Mouse (Mus musculus) retina, adult 2 months (tissue): Measurements from ENCODE around the gene Rasgrp4.

ENCODE experiments used
- DNase-seq: peaks from one replicate; pipeline ENCODE4 v3.0.0-alpha.2; 2012; ENCODE audit warnings: low read depth, low spot score

The Rasgrp4 gene

DNA sequence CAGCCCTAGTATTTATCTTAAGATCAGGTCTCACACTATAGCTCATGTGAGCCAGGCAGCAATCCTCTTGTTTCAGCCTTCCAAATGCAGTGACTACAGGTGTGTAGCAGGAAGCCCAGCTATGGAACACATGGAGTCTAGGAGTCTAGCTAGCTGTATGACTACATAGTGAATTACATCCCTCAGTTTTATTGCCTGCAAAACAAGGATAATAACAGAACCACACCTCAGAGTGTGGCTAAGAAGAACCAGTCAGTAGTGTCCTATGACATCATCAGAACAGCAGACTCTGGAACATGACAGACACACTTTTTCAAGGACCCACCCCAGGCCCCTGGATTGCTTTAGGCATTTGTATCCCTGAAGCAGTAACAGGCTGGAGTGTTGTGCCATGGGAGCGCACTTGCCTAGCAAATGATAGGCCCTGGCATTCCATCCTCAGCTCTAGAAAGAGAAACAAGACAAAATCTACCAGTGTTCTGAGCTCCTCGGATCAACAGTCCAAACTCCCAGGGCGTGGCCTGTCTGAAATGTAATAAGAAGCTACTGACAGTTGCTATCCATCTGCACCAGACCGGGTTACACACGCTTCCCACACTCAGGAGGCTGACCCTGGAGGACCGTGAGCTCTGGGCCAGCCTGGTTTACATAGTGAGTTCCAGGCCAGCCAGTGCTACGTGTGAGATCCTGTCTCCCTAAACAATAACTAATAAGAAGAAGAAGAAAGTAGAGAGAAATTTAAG, 12.1 kb downstream of the Rasgrp4 start:
- no peak for DNase-seq

DNA sequence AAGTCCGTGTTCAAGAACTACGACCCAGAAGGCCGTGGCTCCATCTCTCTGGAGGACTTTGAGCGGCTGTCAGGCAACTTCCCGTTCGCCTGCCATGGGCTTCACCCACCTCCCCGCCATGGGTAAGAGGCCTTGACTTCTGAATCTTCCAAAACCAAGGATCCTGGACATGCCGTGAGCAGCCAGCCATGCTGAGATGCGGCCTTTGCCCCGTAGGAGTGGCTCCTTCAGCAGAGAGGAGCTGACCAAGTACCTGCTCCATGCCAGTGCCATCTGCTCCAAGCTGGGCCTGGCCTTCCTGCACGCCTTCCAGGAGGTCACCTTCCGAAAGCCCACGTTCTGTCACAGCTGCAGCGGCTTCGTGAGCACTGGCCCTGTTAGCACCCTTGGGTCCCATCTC, 14.1 kb downstream of the Rasgrp4 start:
- no peak for DNase-seq

DNA sequence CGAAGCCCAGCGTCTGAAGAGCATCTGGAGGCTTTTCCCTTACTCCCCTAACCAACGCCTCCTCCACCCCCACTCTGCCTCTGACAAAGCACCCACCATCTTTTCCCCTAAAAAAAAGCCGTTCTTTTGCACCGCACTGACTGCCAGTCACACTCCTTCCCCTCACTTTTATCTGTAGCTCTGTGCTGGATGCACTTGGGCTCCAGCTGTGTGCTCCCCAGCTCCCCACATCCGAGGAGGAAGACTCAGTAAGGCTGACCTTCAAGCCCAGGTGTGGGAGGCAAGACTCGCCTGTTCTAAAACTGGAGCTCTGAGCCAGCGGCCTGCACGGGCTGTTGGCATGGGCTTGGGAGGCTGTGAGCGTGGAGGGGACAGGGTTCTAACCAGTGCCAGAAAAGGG, 16.8 kb downstream of the Rasgrp4 start:
- DNase-seq: no peak

DNA sequence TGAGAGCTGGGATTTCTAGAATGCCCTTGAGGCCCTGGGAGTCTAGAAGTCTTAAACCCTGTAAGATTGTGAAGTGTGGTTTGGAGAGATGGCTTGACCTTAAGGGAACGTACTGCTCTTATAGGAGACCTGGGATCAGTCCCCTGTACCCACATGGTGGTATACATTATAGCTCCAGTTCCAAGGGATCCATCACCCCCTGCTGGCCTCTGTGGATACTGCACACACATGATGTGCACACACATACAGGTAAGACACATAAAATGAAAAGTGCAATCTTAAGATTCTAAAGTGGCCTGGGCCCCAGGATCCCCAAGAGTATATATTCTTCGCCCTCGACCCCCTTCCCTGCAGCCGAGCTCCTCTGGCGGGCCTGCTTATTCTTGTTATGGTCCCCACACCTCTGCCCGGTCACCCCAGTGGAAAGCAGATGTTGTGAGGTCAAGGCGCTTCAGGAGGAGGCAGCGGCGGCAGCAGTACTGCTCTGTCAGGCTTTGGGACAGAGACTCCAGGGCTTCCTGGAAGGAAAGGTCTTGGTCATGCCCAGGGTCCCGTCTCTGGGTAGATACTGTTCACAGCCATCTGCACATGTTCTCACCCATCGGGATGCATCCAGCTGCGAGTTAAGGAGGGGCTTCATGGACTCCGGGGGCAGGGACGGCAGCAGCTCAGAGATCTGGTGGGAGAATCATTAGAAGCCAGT, 19.5 kb downstream of the Rasgrp4 start:
- no peak for DNase-seq

DNA sequence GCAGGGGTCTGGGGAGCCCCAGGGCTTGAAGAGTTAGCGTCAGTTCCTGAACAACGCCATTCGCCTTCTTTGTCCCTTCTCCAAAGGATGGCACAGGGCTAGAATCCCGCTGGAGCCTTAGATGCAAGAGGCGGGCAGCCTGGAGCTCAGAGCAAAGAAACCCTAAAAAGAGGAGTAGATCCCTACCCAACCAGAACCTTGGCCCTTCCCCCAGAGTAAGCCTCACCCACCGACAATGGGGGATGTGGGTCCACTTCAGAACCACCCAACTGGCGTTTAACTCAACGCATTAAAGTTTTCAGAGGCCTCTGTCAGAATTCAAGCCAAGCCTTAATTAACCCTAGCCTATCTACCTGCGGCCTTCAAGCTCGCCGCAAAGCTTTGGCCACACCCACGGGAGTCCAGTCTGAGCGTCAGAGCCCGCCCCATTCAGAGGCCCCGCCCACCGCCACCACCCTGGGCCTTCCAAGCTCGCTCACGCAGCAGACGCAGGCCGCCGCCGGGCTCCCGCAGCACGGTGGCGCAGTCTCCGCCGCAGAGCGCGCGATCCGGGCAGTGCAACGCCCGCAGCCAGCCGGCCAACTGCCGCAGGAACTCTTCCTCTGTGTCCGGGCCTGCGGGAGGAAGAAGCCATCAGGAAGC, 20.7 kb downstream of the Rasgrp4 start:
- peak; percentile 68 for DNase-seq

DNA sequence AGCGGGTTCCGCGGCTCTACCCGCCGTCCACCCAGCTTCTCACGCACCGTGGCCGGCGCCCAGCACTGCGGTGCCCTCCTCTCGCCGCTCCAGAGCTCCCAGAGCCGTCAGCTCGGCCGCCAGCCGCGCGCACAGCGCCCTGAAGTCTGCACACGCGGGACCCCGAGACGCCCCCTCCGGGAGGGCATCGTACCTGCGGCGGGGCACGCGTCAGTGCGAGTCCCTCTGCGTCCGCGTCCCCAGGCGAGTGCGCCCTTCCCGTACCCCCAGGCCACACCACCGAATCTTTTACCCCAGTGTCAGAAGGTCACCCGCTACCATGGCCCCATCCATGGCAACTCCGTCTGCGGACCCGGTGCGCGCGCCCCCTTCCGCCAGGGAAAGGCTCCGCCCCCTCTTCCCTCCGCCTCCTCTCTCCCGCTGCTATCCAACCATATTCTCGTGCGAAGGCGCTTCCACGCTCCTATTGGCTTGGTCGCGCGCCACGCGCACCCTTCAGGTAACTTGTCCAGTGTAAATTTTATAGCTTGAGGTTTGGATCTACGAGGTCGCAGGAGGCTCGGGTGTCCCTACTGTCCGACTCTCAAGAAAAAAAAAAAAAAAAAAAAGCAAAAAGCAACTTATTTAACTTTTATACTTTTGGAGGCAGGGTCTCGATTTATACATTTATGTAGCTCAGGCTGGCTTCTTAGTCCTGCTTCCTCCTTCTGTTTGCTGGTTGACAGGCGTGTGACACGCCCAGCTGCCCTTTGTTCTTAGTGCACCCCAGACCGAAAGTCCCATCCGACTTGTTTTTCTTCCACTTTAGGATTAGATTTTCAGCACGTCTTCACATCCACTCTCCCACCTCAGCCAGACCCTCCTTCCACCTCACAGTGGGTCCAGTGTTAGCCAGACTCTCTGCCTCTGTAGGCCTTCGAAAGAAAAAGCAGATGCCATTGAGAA, 21.5 kb downstream of the Rasgrp4 start, which contains the start of gene Fam98c:
Fam98c (minus strand) TSS at position 397 of the 945 bp plus-strand sequence.
- peak; percentile 55 for DNase-seq

DNA sequence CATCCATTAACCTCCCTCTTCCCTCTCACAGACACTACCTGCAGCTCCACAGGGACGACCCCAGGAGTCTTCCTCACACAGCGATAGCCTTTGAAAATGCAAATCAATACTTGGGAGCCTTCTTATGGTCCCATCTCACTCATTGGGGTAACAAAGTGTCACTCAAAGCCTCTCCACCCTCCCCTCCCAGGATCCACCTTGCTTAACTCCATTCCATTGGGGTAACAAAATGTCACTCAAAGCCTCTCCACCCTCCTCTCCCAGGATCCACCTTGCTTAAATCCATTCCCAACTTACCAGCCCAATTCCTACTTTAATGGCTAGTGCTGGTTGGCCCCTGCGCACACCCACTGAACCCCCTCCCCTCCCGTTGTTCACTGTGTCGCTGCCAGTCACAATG, 23.6 kb downstream of the Rasgrp4 start:
- no peak for DNase-seq

DNA sequence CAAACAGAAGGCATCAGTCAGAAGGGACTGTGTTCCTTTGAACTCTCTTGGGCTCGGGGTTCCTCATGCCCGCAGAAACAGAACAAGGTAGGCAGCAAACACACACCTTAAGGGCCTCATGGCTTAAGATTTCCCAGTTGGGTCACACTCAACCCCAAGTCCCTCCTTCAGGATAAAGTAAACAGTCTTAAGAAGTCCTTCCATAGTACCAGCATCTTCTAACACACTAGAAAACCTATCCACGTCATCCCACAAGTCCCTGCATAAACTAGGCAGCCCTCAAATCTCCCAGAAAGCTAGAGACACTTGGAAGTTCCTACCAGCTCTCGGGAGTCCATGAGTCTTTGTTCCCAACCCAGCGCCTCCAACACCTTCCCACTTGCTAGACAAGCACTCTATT, 27.6 kb downstream of the Rasgrp4 start:
- no peak for DNase-seq

DNA sequence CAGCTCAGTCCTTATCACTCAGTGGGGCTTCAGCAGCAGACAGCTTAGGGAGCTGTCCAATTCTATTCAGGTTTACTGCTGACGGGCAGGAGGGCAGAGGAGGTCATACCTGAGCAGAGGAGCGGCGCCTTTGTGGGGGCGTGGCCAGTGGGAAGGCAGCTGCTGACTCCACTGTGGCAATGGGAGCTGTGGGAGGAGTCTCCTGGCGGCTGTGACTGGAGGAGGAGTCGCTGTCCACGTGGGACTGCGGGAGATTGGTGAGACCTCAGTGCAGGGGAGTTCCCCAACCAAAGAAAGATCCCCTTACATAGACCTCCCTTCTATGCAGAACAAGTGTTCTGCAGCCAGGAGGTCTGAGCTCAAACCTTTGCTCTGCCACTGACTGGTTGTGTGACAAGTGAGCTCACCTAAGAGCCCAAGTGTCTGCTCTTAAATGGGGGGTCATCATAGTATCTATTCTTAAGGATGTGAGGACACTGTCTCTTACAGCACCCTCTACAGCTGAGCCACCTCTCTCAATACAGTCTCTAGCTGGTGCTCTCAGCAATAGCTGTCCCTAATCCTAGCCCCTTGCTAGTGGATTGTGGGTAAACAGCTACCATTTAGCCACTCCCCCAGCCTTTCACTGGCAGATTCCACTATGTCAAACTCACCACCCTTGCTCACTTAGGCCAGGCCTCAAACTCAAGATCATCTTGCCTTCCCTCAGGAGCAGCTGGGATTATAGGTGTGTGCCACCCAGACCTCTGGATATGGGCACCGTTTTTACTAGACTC, 28.3 kb downstream of the Rasgrp4 start:
- DNase-seq: no peak

DNA sequence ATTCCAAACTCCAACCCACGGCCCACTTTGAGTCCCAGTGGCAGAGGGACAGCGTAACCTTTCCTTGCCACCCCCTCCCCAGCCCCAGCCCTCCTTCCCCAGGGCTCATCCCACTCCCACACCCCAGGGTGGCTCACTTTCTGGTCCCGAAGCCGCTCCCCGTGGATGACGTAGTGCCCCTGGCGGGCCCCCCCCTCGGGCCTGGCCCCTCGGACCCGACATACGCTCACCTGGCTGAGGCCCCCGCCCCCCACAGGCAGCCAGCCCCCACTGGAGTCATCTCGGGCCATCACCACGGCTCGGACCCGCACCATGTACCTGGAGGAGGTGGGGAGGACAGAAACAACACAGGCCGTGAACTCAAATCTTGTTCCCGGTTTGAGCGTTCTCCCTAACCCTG, 33.0 kb downstream of the Rasgrp4 start:
- no peak for DNase-seq

DNA sequence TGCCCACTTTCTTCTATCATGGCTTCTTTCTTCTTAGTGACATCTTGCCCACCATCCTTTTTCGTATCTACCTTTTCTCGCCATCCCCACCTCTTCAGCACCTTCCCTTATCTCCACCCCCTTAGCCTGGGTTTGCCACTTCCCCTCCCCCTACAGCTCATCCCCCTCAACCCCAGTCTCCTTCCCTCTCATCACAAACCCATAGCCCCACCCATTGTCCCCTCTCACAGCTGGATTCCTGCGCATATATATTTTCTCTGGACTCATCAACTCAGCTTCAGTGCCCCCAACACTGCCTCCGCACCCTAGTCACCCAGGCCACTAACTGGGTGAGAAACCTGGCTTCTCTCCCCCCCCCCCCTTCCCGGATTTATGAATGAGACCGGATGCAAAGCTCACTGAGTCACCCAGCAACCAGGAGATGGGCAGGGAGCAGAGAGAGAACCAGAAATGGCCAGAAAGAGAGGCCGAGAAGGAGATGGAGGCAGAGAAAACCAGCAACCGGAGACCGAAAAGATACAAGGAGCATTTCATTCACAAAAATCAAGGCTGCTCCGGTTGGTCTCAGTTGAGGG, 33.6 kb downstream of the Rasgrp4 start:
- DNase-seq: no peak

DNA sequence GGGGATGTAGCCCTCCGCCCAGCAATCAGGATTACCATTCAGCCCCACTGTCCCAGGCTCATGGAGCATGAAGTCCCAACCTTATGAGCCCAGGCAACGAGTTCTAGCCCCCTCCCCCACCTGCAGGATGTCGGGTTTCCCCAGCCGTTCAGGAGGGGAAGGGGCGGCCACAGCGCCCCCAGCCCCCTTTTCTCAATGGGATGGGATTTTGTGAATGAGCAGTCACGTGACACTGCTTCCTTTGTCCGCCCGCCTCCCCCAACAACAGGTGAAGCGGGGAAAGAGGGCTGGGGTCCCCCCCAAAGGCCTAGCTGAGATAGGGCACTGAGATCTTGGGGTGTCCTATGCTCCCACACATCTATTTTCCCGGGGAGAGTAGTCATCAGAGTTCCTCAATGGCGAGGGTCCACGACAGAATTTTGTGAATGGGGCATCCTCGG, 34.2 kb downstream of the Rasgrp4 start:
- DNase-seq: no peak

DNA sequence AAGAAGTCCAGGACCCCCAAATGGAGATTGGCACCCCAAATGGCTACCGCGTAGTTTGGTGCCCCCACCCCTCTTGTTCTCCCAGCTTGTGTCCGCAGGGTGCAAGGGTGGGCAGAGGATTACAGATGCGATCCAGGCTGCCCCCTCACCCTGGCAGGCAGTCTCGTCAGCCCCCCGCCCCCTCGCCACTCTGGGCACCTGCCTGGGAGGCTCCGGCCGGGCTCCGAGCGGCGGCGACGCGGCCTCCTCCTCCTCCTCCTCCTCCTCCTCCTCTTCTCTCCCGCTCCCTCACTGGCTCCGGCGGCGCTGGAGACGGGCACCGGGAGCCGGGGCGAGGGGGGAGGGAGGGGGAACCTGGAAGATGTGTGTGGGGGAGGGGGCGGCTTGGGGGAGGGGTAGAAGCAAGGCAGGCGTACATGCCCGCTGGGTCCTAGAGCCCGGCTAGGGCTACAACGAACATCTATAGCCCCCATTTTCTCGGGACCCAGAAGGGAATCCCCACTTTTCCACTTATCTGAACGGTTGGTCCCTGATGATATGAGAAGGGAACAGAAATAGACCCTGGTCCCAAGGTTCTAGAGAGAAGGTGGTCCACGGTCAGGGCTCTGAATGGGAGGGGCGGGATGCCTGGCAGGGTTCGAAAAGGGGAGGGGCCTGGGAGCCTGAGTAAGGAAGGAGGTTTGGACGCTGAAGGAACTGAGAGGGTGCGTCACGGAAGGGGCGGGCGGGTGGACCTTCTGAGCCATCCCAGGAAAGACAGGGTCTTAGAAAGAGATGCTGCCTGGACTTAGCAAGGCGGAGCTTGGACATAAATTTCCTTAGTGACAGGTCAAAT, 34.8 kb downstream of the Rasgrp4 start:
- no peak for DNase-seq

DNA sequence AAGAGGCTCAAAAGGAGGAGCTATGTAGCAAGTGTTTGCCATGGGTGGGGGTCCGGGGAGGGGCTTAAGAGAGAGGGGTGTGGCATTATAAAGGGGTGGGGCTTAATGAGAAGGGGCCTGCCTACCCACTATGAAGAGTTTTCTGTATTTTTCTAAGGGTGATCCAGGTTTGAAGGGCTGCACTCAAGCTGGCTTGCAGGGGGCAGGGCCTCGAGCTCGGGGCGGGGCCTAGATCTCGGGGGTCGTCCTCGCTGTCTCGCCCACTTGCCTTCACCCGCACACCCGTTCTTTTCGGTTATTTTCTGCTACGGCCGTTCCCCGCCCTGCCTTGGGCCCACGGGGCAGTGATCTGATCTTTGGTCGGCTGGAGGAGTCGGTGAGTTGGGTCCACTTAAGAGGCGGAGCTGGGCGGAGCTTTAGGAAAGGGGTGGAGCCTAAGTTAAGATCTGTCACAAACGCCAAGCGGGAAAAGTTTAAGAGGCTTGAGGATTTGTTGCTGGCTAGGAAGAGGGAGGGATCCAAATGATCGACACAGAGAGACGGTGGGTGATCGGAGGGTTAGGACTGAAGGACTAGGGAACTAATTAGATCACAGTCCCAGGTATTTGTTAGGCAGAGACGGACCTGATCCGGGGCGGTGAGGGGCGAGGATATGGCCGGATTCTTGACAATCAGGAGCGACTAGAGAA, 35.6 kb downstream of the Rasgrp4 start, which contains the start of the genes Ggn and Spred3:
Ggn (plus strand) TSS at position 145 of the 689 bp plus-strand sequence.
Spred3 (minus strand) TSS at position 346 of the 689 bp plus-strand sequence.
- DNase-seq: no peak

DNA sequence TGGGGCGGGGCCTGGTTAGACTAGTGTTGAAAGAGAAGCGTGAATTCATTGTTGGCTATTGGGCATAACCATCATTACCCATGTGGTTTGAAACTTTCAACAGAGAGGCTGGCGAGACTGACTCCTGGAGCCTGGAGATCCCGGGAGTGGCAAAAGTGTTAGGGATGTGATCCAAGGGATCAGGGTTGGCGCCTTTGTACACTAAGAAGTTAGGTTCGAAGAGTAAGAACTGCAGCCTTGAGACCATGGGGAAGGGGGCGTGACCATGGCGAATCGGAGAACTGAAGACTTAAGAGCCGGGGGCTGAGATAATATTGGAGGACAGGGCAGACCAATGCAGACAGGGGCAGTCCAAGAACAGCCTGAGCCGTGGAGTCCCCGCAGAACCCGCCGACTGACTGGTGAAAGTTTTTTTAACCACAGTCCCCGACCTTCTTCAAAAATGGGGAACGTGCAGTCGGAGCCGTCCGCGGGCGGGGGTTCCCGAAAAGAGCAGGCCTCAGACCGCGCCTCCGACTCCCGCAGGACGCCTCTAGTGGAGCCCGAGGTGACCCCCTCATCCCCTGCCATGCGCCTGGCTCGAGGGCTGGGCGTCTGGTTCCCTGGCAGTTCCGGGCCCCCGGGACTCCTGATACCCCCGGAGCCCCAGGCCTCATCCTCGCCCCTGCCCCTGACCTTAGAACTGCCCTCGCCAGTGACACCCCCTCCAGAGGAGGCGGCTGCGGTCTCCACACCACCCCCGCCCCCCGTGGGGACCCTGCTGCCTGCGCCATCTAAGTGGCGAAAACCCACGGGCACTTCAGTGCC, 36.3 kb downstream of the Rasgrp4 start:
- DNase-seq: no peak

DNA sequence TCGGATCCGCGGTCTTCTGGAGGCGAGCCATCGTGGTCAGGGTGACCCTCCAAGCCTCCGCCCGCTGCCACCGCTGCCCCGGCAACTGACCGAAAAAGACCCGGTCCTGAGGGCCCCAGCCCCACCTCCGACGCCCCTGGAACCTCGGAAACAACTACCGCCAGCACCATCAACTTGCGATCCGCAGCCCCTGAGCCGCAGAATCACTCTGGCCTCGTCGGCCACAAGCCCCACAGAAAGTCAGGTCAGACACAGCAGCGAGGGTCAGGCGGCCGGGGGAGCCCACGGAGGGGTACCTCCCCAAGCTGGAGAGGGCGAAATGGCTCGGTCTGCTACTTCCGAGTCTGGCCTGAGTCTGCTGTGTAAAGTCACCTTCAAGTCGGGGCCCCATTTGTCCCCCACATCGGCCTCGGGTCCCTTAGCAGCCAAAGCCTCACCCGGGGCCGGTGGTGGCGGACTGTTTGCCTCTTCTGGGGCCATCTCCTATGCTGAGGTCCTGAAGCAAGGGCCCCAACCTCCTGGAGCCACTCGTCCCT, 37.0 kb downstream of the Rasgrp4 start:
- no peak for DNase-seq

DNA sequence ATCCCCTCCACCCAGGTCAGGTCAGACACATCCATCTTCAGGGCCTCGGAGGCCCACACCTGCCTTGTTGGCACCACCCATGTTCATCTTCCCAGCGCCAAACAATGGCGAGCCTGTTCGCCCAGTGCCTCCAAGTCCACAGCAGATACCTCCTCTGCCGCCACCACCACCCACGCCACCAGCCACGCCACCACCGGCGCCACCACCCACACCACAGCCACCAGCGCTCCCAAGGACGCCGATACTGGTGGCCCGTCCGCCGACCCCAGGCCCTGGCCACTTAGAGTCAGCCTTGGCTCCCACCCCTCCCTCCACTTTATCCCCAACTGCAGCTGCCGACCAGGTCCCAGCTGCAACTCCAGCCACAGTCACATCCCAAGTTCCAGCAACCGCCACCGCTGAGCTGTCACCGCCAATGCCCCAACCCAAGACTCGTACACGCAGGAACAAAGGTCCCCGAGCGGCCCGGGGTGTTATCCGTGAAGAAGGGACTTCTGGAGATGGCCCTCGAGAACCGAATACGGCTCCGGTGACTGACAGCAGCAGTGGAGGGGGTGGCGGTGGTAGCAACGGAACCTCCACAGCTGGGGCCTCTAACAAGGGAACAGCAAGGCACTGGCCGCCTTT, 37.9 kb downstream of the Rasgrp4 start:
- no peak for DNase-seq
